ENCODE assay signal across 8 mouse cellular contexts in the genomic region with DNA sequence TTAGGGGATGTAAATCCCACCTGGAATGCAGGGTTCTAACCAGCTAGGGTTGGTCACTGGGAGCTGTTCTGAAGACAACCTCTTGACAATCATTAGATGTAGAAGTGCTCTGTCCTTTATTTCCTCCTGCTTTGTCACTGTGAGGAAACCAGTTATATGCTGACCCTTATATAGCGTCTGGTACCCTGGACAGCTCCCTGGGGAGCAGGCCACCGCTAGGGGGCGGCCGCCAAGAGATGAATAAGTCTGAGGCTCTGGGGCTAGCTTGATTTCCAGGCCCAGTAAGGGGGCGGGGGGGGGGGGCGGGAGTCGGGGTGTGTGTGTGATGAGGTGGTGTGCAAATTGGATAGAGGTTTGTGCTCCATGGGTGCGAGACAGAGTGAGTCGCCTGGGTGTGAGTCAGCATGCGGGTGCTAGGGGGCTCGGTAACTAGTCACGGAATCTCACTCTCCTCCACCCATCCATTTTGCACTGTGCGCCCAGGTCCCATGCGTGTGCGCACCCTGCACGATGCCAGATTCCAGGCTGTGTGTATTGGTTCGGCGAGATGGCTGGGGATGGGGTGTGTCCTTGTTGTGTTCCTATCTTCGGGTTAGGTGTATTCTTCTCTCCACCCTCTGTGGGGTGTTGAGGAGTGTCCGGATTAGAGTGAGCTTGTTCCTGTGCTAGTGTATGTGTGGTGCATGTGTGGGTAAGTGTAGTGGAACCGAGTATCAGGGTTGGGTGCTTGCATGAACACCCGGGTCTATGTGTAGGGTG. TPM values are rescaled to one million over a fixed set of nuclear protein-coding genes. Genes with fewer than 3 reads are reported as not detected.
DNase-seq lines count a peak whose midpoint lies in the region; ATAC-seq and TF ChIP-seq lines count a peak whose summit lies in the region.

A gene (plus strand): TSS at position 635 of the 759 bp plus-strand sequence.

- peak within 1 kb of the TSS; percentile 82 for H3K4me2 ChIP-seq in forebrain, embryonic 15.5 days (replicated peaks)
- H3K4me2 ChIP-seq in intestine, embryonic 16.5 days (ENCODE audit: low read depth, low read length), result peak within 1 kb of the TSS; percentile 30
- peak within 1 kb of the TSS; percentile 62 for H3K4me2 ChIP-seq in limb, embryonic 13.5 days (replicated peaks)
- peak within 1 kb of the TSS; percentile 54 for H3K4me2 ChIP-seq in neural tube, embryonic 11.5 days (ENCODE audit: low read depth)
- H3K4me2 ChIP-seq in stomach, postnatal 0 days (replicated peaks; ENCODE audit: low read depth), result 0 out of 2 replicates have a peak within 1 kb of the TSS, but pooled peaks have one; percentile 11

- peak within 1 kb of the TSS; percentile 31 for H3K9ac ChIP-seq in forebrain, embryonic 15.5 days (replicated peaks)
- H3K9ac ChIP-seq in intestine, embryonic 16.5 days (ENCODE audit: low read depth, low read length), result no peak within 1 kb of the TSS
- H3K9ac ChIP-seq in limb, embryonic 13.5 days, result no peak within 1 kb of the TSS
- H3K9ac ChIP-seq in neural tube, embryonic 11.5 days (ENCODE audit: low read length), result no peak within 1 kb of the TSS
- H3K9ac ChIP-seq in stomach, postnatal 0 days (ENCODE audit: low read length), result no peak within 1 kb of the TSS

- H3K9me3 ChIP-seq in forebrain, embryonic 15.5 days, result no peaks in the 10 kb centered on the region
- H3K9me3 ChIP-seq in intestine, embryonic 16.5 days (ENCODE audit: control insufficient read depth, low read length), result no peaks in the 10 kb centered on the region
- H3K9me3 ChIP-seq in limb, embryonic 13.5 days, result no peaks in the 10 kb centered on the region
- H3K9me3 ChIP-seq in neural tube, embryonic 11.5 days (ENCODE audit: control insufficient read depth, low read length), result no peaks in the 10 kb centered on the region
- H3K9me3 ChIP-seq in stomach, postnatal 0 days (ENCODE audit: control insufficient read depth, low read length), result no peaks in the 10 kb centered on the region

- no peak within 1 kb of the TSS for H3K27ac ChIP-seq in gastrocnemius, adult 2 months
- no peak within 1 kb of the TSS for H3K27ac ChIP-seq in forebrain, embryonic 15.5 days (replicated peaks)
- no peak within 1 kb of the TSS for H3K27ac ChIP-seq in intestine, embryonic 16.5 days (ENCODE audit: low read length)
- H3K27ac ChIP-seq in limb, embryonic 13.5 days, result no peak within 1 kb of the TSS
- H3K27ac ChIP-seq in neural tube, embryonic 11.5 days (ENCODE audit: low read depth, low read length), result no peak within 1 kb of the TSS
- no peak within 1 kb of the TSS for H3K27ac ChIP-seq in stomach, postnatal 0 days (replicated peaks)

- TF ChIP-seq CTCF in gastrocnemius, adult 2 months (IDR thresholded peaks at IDR 0.05), result peak; percentile 35; the same call in 1 of the 2 replicates
- TF ChIP-seq CTCF in stomach, postnatal 0 days (IDR thresholded peaks at IDR 0.05; ENCODE audit: low read depth), result peak; percentile 73

- intact Hi-C loops in gastrocnemius, adult 2 months (cut with DNase I), result no loop called here

- H3K4me1 ChIP-seq in forebrain, embryonic 15.5 days, result peaks cover 15% of the 10 kb centered on the region
- H3K4me1 ChIP-seq in intestine, embryonic 16.5 days (ENCODE audit: control insufficient read depth, insufficient read depth, low read length), result peaks cover 4% of the 10 kb centered on the region; the same call in 1 of the 2 replicates
- peaks cover 16% of the 10 kb centered on the region for H3K4me1 ChIP-seq in limb, embryonic 13.5 days
- H3K4me1 ChIP-seq in neural tube, embryonic 11.5 days (ENCODE audit: control insufficient read depth, insufficient read depth, low read length), result 0 out of 2 replicates have a peak, but pooled peaks cover 4% of the 10 kb centered on the region
- H3K4me1 ChIP-seq in stomach, postnatal 0 days (replicated peaks; ENCODE audit: control insufficient read depth, insufficient read depth), result no peaks in the 10 kb centered on the region

- H3K4me3 ChIP-seq in gastrocnemius, adult 2 months, result no peak within 1 kb of the TSS
- H3K4me3 ChIP-seq in forebrain, embryonic 15.5 days, result peak within 1 kb of the TSS; percentile 45
- peak within 1 kb of the TSS; percentile 23 for H3K4me3 ChIP-seq in intestine, embryonic 16.5 days (ENCODE audit: low read length)
- peak within 1 kb of the TSS; percentile 38 for H3K4me3 ChIP-seq in limb, embryonic 13.5 days
- H3K4me3 ChIP-seq in neural tube, embryonic 11.5 days (ENCODE audit: low read depth, low read length), result peak within 1 kb of the TSS; percentile 34
- no peak within 1 kb of the TSS; the same call in 1 of the 2 replicates for H3K4me3 ChIP-seq in stomach, postnatal 0 days (ENCODE audit: low read depth, low read length)

- WGBS in forebrain, embryonic 15.5 days, result 2% methylated on average over 22 of the region's 22 CpGs
- 3% methylated on average over 22 of the region's 22 CpGs for WGBS in intestine, embryonic 16.5 days
- 3% methylated on average over 22 of the region's 22 CpGs for WGBS in limb, embryonic 13.5 days
- 2% methylated on average over 21 of the region's 22 CpGs for WGBS in neural tube, embryonic 11.5 days
- WGBS in stomach, postnatal 0 days, result 3% methylated on average over 22 of the region's 22 CpGs

- TF ChIP-seq EP300 in stomach, postnatal 0 days (optimal IDR thresholded peaks at IDR 0.05), result no peak

- no peaks in the 10 kb centered on the region for H3K36me3 ChIP-seq in forebrain, embryonic 15.5 days
- no peaks in the 10 kb centered on the region for H3K36me3 ChIP-seq in intestine, embryonic 16.5 days (ENCODE audit: control insufficient read depth, insufficient read depth, low read length)
- H3K36me3 ChIP-seq in limb, embryonic 13.5 days, result no peaks in the 10 kb centered on the region
- no peaks in the 10 kb centered on the region for H3K36me3 ChIP-seq in neural tube, embryonic 11.5 days (ENCODE audit: control insufficient read depth, insufficient read depth, low read length)
- H3K36me3 ChIP-seq in stomach, postnatal 0 days (ENCODE audit: control insufficient read depth, insufficient read depth, low read length), result no peaks in the 10 kb centered on the region

- DNase-seq in gastrocnemius, adult 2 months, result no peak
- DNase-seq in gastrocnemius, adult 8-10 months (ENCODE audit: low spot score in 2 of 2), result no peak
- peak; percentile 60 to 62 for DNase-seq in adrenal gland, postnatal 36 days
- DNase-seq in neural tube, embryonic 11.5 days (ENCODE audit: low spot score), result peak; percentile 73
- peak; percentile 58 for DNase-seq in stomach, postnatal 0 days (ENCODE audit: low spot score)

- peak; percentile 68 for ATAC-seq in forebrain, embryonic 15.5 days (replicated peaks)
- ATAC-seq in intestine, embryonic 16.5 days, result peak; percentile 50; the same call in 1 of the 2 replicates
- no peak; the same call in 1 of the 2 replicates for ATAC-seq in limb, embryonic 13.5 days (ENCODE audit: low FRiP score, low read depth)
- peak; percentile 60; the same call in 1 of the 2 replicates for ATAC-seq in neural tube, embryonic 11.5 days (ENCODE audit: insufficient read depth, low FRiP score, low TSS enrichment)
- 0 out of 2 replicates have a peak, but pooled peaks have one; percentile 49 for ATAC-seq in stomach, postnatal 0 days (ENCODE audit: low FRiP score, low TSS enrichment)

- H3K27me3 ChIP-seq in forebrain, embryonic 15.5 days, result peaks cover 46% of the 10 kb centered on the region
- H3K27me3 ChIP-seq in intestine, embryonic 16.5 days (replicated peaks; ENCODE audit: control insufficient read depth, insufficient read depth, low read length), result peaks cover 38% of the 10 kb centered on the region
- H3K27me3 ChIP-seq in limb, embryonic 13.5 days, result peaks cover 65% of the 10 kb centered on the region
- H3K27me3 ChIP-seq in neural tube, embryonic 11.5 days (ENCODE audit: control insufficient read depth, insufficient read depth, low read length), result peaks cover 29% of the 10 kb centered on the region
- H3K27me3 ChIP-seq in stomach, postnatal 0 days (ENCODE audit: control insufficient read depth, insufficient read depth, low read length), result peaks cover 22% of the 10 kb centered on the region

RNA-seq across cellular contexts. Expression of the gene that starts here (rescaled TPM):
- not detected for total RNA-seq in gastrocnemius, adult 2 months (2021)
- total RNA-seq in gastrocnemius, adult 8-10 months (2022), result not detected
- 1 to 10 TPM; 1.3 to 3.0 TPM for total RNA-seq in adrenal gland, postnatal 36 days (2021)
- 12.7 and 15.5 TPM in 2 replicates for polyA plus RNA-seq in forebrain, embryonic 15.5 days (2015; fragmentation: Nextera tagmentation; extraction: Ambion mirVana)
- polyA plus RNA-seq in intestine, embryonic 16.5 days (2015; fragmentation: Nextera tagmentation; extraction: Ambion mirVana), result 0.87 and 0.92 TPM in 2 replicates
- polyA plus RNA-seq in limb, embryonic 13.5 days (2015; fragmentation: Nextera tagmentation; extraction: Ambion mirVana), result 2.0 and 2.2 TPM in 2 replicates
- 1.1 and 1.7 TPM in 2 replicates for polyA plus RNA-seq in neural tube, embryonic 11.5 days (2014; fragmentation: Nextera tagmentation; extraction: Ambion mirVana)
- 0.91 and 0.92 TPM in 2 replicates for polyA plus RNA-seq in stomach, postnatal 0 days (2015; fragmentation: Nextera tagmentation; extraction: Ambion mirVana)

Comparison
In these comparisons a context has a peak if more than half of its experiments do, and no peak if none do; other contexts are left out.
1. Peak in ATAC-seq, H3K4me3 ChIP-seq and H3K4me2 ChIP-seq in intestine, embryonic 16.5 days; RNA of the gene not detected or under 1 TPM.
2. Peak in DNase-seq, ATAC-seq and H3K4me2 ChIP-seq in stomach, postnatal 0 days; RNA of the gene not detected or under 1 TPM.
3. DNase-seq: peak in adrenal gland, postnatal 36 days (2 of 2) and neural tube, embryonic 11.5 days (single experiment); none in gastrocnemius, adult 2 months (single experiment) and gastrocnemius, adult 8-10 months (0 of 2).
4. H3K4me3 ChIP-seq: peak in forebrain, embryonic 15.5 days (single experiment), limb, embryonic 13.5 days (single experiment) and neural tube, embryonic 11.5 days (single experiment); none in gastrocnemius, adult 2 months (single experiment) and stomach, postnatal 0 days (single experiment).
5. H3K4me2 ChIP-seq: peak in every context shown above with its lines; median percentile 82 in forebrain, embryonic 15.5 days; 62 in limb, embryonic 13.5 days; 54 in neural tube, embryonic 11.5 days; 30 in intestine, embryonic 16.5 days; 11 in stomach, postnatal 0 days.